Mouse (Mus musculus) lung, postnatal 0 days (tissue): ENCODE measurements around the gene Smarcd2. TPM values are rescaled to one million over a fixed set of nuclear protein-coding genes. Genes with fewer than 3 reads are reported as not detected.
"Not testable (repeated sequence)": the region's sequence is repeated elsewhere in the genome, so short reads cannot be mapped to it uniquely, and the experiment has no call there.

Experiments
- ATAC-seq: fragments of 200-750 bp; cut with Nextera tagmentation; 2 replicates; pipeline ENCODE4 v1.8.0; 2017; ENCODE audit warnings: moderate library complexity
- DNase-seq: peaks from one replicate; pipeline ENCODE4 v3.0.0-alpha.2; 2016; ENCODE audit warnings: low spot score
- H3K27ac ChIP-seq: fragments of 300-500 bp; sonication (generic); 2 replicates; pipeline ENCODE4 v1.5.1; 2014; ENCODE audit warnings: antibody characterized with exemption, mild to moderate bottlenecking, low read length, mixed read lengths
- H3K27me3 ChIP-seq: fragments of 300-500 bp; sonication (generic); replicated peaks from 2 replicates; pipeline ENCODE4 v1.6.1; 2014; ENCODE audit warnings: low read length, mixed read lengths; ENCODE audit not compliant: insufficient read depth
- H3K36me3 ChIP-seq: fragments of 300-500 bp; sonication (generic); 2 replicates; pipeline ENCODE4 v1.6.1; 2014; ENCODE audit warnings: low read length, mixed read lengths; ENCODE audit not compliant: insufficient read depth
- H3K4me1 ChIP-seq: fragments of 300-500 bp; sonication (generic); 2 replicates; pipeline ENCODE4 v1.6.1; 2014; ENCODE audit warnings: antibody characterized with exemption, low read depth, low read length, mixed read lengths; ENCODE audit not compliant: insufficient read depth
- H3K4me2 ChIP-seq: fragments of 300-500 bp; sonication (generic); replicated peaks from 2 replicates; pipeline ENCODE4 v1.6.1; 2014; ENCODE audit warnings: low read depth, mild to moderate bottlenecking, low read length, moderate library complexity, mixed read lengths
- H3K4me3 ChIP-seq: fragments of 300-500 bp; sonication (generic); 2 replicates; pipeline ENCODE4 v1.5.1; 2014; ENCODE audit warnings: low read depth, low read length
- H3K9ac ChIP-seq: fragments of 300-500 bp; sonication (generic); replicated peaks from 2 replicates; pipeline ENCODE4 v1.6.1; 2014; ENCODE audit warnings: low read depth, mild to moderate bottlenecking
- H3K9me3 ChIP-seq: fragments of 300-500 bp; sonication (generic); 2 replicates; pipeline ENCODE4 v1.6.1; 2016; ENCODE audit warnings: low read length, mixed read lengths
- CTCF ChIP-seq: IDR thresholded peaks from 2 replicates; pipeline ENCODE4 v1.5.1; 2016; ENCODE audit warnings: antibody characterized with exemption, mild to moderate bottlenecking
- EP300 ChIP-seq: IDR thresholded peaks from 2 replicates; pipeline ENCODE4 v1.6.1; 2016; ENCODE audit warnings: antibody characterized with exemption, mild to moderate bottlenecking, control low read depth
- WGBS: fragments of 180-500 bp; shearing (Covaris S2); extraction: QIAGEN DNeasy Blood & Tissue Kit; methylation state at CpG from one replicate; pipeline ENCODE4 v1.1.7; 2014; 5-methylcytosine and 5-hydroxymethylcytosine counted together
- polyA plus RNA-seq: library from polyadenylated mRNA; unstranded; fragments of >200 nt; fragmentation: Nextera tagmentation; extraction: Ambion mirVana; gene quantifications from 2 replicates; pipeline ENCODE4 v1.2.1, GENCODE M21; 2015

Smarcd2 gene
- polyA plus RNA-seq, 1 experiment from 2014 or later: 46.9 TPM

DNA sequence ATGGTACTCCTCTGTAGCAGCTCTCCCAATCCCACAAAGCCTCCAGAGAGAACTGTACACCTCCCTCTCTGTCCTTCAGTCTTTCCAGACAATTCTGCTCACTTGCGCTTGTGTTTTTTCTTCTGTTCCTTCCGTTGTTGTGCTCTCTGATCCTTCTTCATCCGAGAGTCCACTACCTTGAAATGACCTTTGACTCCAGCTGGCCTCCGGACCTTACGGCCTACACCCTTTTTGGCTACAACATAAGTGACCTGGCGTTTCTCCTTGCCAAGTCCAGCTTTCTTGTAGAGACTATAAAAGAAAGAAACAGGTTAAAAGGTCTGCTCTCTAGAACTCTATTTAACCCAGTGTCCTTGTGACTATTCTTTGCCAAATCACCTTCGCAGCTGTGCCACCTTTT, 23.4 kb downstream of the Smarcd2 start:
- 77% methylated on average over 7 of the region's 7 CpGs for WGBS
- peaks cover 63% of the 10 kb centered on the region; the same call in 1 of the 2 replicates for H3K36me3 ChIP-seq

DNA sequence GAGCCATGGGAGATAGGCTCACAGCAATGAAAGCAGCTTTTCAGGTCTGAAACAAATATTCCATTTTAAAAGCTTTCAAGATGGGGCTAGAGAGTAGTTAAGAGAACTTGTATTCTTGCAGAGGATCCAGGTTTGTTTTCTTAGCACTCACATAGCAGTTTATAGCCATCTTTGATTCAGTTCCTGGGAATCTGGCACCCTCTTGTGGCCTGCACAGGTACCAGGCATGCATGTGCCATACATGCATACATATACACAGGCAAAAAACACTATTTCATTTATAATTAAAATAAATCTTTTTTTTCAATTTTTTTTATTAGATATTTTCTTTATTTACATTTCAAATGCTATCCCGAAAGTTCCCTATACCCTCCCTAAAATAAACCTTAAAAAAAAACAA, 25.9 kb downstream of the Smarcd2 start:
- Histone ChIP-seq H3K36me3 (peaks cover 70% of the 10 kb centered on the region; the same call in 1 of the 2 replicates), H3K9me3 (no peaks in the 10 kb centered on the region), H3K27me3 (no peaks in the 10 kb centered on the region), H3K27ac (no peak overlapping the region), H3K9ac (no peak overlapping the region), H3K4me3 (no peak overlapping the region), H3K4me1 (no peaks in the 10 kb centered on the region), H3K4me2 (no peak overlapping the region)
- ATAC-seq (no peak), DNase-seq (no peak)
- TF ChIP-seq CTCF (peak; percentile 56), EP300 (no peak)
- 95% methylated on average over 1 of the region's 1 CpGs for WGBS

More for the DNA sequence above, 23.4 kb downstream of the Smarcd2 start:
- ATAC-seq (no peak), DNase-seq (no peak)
- no peak for TF ChIP-seq CTCF
- TF ChIP-seq EP300: no peak
- H3K27me3 ChIP-seq: no peaks in the 10 kb centered on the region
- no peak overlapping the region for H3K4me2 ChIP-seq
- no peak overlapping the region for H3K27ac ChIP-seq
- no peaks in the 10 kb centered on the region for H3K9me3 ChIP-seq
- H3K4me3 ChIP-seq: no peak overlapping the region
- no peaks in the 10 kb centered on the region for H3K4me1 ChIP-seq
- H3K9ac ChIP-seq: no peak overlapping the region

DNA sequence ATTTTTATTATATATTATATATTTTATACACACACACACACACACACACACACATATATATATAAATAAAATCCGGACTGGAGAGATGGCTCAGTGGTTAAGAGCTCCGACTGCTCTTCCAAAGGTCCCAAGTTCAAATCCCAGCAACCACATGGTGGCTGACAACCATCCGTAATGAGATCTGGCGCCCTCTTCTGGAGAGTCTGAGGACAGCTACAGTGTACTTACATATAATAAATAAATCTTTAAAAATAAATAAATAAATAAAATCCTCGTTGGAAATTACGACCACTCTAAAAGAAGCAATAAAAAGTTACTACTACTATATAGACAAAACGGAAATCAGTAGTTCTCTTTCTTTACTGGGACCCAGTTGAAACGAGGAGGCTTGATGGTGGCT, 38.8 kb downstream of the Smarcd2 start:
- ATAC-seq, H3K4me3 ChIP-seq, H3K9me3 ChIP-seq, H3K4me2 ChIP-seq, H3K27me3 ChIP-seq, H3K4me1 ChIP-seq, H3K9ac ChIP-seq, H3K27ac ChIP-seq, DNase-seq: not testable (repeated sequence)
- 75% methylated on average over 8 of the region's 8 CpGs for WGBS
- peak; percentile 42 for TF ChIP-seq CTCF
- H3K36me3 ChIP-seq: peaks cover 26% of the 10 kb centered on the region

DNA sequence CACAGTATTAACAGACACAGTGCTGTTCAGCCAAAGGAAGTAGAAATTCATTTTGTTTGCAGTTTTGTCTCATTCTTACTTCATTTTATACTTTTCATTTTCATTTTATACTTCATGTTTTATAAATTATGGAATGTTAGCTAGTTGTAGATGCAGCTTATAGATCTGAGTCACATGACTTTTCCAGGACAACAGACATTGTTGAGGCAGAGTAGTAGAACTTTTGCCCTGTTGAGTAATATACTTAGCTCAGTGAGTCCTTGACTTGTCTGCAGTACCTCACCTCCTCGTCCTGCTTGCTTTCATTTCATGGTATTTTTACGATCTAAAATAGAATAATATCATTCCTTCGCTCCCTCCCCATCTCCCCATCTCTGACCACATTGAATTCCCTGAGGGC, 52.2 kb downstream of the Smarcd2 start:
- Histone ChIP-seq H3K4me3 (no peak overlapping the region), H3K9ac (no peak overlapping the region), H3K4me1 (peaks cover 6% of the 10 kb centered on the region; the same call in 1 of the 2 replicates), H3K4me2 (no peak overlapping the region), H3K9me3 (no peaks in the 10 kb centered on the region), H3K27me3 (no peaks in the 10 kb centered on the region), H3K36me3 (no peaks in the 10 kb centered on the region; the same call in 1 of the 2 replicates), H3K27ac (no peak overlapping the region)
- ATAC-seq (no peak), DNase-seq (no peak)
- TF ChIP-seq EP300 (no peak), CTCF (no peak)
- WGBS: 72% methylated on average over 3 of the region's 3 CpGs

DNA sequence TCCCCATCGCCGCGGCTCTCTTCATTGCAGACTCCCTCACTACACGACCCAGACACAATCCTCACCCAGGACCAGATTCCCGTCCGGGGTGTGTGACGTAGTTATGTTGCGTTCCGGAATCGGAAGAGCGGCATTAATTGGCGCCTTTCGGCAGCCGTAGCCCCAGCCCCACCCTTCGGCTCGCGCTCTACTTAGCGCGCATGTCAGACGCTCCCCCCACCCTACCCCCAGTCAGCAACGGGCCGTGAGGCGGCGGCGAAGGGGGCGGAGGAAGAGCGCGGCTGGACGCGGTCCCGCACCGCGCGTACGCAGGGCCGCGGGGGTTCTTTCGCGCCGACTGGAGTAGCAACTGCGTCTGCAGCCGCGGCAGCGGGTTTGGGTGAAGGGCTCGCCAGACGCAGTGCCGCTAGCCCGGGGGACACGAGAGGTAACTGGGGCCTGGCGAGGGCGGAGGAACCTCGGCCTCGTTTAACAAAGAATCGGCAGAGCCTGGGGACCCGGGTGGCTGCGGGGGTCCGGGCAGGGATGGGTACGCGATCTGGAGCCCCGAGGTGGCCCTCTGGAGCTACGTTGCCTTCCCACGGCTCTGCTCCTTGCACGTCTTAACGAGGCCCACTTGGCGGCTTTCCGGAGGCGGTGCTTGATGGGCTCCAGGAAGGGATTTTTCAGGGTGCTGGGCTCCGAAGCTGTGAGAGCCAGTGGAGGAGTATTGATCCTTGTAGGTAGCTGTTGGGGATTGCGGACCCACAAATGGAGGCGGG, 55.9 kb downstream of the Smarcd2 start, which contains the start of gene Ddx42:
Gene Ddx42 (plus strand): TSS at position 197 of the 761 bp plus-strand sequence.
- Histone ChIP-seq H3K27me3 (no peaks in the 10 kb centered on the region), H3K36me3 (no peaks in the 10 kb centered on the region), H3K4me1 (peaks cover 10% of the 10 kb centered on the region; the same call in 1 of the 2 replicates), H3K4me3 (peak within 1 kb of the TSS; percentile 99), H3K4me2 (peak within 1 kb of the TSS; percentile 69), H3K9ac (peak within 1 kb of the TSS; percentile 97), H3K27ac (peak within 1 kb of the TSS; percentile 96), H3K9me3 (no peaks in the 10 kb centered on the region)
- TF ChIP-seq EP300 (peak; percentile 88), CTCF (no peak)
- ATAC-seq: peak; percentile 91
- WGBS: under 1% methylated on average over 64 of the region's 70 CpGs
- DNase-seq: peak; percentile 98

DNA sequence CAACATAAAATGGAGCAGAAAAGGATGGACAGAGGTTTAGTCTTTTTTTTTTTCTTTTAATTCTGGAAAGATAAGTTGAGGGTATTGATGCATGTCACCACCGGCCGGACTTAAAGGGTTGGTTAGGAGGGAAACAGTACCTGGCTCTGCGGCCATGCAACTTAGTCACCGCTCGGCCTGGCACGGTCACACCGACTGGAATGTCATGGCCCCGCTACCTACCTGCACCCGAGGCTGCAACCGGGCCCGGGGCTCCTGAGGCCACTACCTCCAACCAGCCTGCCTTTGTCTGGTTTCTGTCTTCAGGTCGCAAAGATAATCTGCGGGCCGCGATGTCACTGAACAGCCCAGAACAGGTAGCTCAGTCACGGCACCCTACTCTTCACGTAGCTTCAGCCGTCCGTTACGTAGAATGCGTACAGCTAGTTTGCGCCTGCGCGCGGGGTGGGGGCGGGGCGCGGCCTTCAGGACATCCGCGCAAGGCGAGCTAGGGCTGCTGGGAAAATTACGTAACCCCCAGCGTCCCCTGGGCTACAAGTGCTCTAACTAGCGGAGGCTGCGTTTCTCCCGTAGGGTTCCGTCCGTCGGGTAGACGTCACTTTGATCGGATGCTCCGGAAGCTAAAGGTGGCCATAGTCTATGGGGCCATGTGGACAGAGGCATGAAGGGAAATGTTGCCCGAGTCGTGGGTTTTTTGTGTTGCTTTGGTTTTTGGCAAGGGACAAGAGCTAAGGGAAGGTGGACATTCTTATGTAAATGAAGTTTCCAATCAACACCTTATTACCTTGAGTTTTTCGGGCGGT, 56.6 kb downstream of the Smarcd2 start, which contains the start of gene Ccdc47:
Gene Ccdc47 (minus strand): TSS at position 418 of the 803 bp plus-strand sequence.
- Histone ChIP-seq H3K27ac (peak within 1 kb of the TSS; percentile 96), H3K4me1 (peaks cover 10% of the 10 kb centered on the region; the same call in 1 of the 2 replicates), H3K27me3 (no peaks in the 10 kb centered on the region), H3K4me3 (peak within 1 kb of the TSS; percentile 99), H3K4me2 (peak within 1 kb of the TSS; percentile 69), H3K9ac (peak within 1 kb of the TSS; percentile 97), H3K9me3 (no peaks in the 10 kb centered on the region), H3K36me3 (peaks cover 4% of the 10 kb centered on the region; the same call in 1 of the 2 replicates)
- under 1% methylated on average over 46 of the region's 46 CpGs for WGBS
- ATAC-seq: peak; percentile 96
- peak; percentile 99 for DNase-seq
- no peak for TF ChIP-seq CTCF
- no peak for TF ChIP-seq EP300
